Mouse (Mus musculus): ENCODE results near the gene Snapc3.

The Snapc3 gene

DNA sequence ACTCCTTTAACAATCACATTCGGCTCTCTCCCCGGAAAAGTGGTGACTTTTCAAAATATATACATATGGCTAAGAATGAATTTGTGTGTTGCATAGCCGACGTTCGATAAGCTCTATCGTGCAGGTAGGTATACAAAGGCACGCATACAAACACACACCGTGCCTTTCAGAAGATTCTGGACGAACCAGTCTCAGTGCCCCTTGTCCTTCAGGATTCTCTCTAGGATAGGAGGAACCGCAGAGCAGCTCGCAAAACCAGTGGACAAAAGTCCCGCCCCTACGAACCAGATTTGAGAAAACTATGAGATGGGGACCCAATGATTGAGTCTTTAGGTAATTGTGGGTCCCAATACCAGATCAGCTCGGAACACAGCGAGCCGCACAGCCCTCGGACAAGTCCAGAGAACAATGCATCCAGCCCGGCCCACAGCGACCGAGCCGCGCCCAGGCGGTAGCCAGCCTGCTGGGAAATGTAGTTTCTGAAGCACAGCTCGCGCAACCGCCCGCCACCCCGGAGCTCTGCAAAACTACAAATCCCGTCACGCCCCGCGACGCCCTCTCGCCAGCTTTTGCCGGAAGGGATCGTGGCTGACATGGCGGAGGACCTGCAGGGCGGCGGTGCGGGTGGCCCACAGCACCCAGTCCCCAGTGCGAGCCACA is at the start of gene Snapc3:
Gene Snapc3 (plus strand): TSS at position 565 of the 660 bp plus-strand sequence.
- in situ Hi-C loops (cut with MboI, MseI), result loop anchor here (5.0 kb wide), 1 partner anchor 95 kb away; the partner anchor contains the start of gene Ttc39b

DNA sequence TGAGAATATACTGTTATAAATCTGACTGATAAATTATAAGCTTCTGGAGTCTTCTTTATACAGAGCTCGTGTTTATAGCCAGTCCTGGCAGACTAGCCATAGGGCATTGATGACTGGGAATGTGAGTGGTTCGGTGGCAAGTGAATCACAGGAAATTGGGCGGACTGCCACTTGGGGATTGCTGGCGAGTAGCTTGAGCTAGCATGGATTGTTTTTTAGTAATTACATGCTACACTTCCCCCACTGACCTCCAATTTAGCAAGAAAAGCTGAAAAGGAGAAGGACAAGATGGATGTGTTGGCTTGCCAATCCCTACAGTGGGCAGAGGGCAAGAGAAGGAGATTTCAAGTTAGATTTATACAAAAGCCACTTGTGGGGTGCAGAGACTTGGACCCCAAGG is 44.1 kb upstream of the Snapc3 start:
- in situ Hi-C loops (cut with MboI, MseI), result no loop called here

DNA sequence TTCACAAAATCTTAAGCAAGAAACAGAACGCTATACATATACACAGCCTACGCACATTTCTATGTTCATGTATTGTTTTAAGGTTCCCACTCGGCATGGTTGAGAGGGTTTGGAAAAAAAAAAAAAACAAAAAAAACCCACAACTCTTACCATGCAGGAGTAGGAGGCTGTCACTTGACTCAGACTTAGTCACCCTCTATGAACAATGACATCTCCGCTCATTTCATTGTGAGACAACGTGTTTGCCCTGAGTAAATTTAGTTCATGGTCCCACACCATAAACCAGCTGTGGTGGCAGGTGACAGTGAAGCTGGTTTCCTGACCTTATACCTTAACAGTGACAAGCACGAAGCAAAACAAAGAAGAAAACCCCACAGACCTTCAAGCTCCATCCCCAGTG is 41.9 kb upstream of the Snapc3 start:
- in situ Hi-C loops (cut with MboI, MseI), result no loop called here

DNA sequence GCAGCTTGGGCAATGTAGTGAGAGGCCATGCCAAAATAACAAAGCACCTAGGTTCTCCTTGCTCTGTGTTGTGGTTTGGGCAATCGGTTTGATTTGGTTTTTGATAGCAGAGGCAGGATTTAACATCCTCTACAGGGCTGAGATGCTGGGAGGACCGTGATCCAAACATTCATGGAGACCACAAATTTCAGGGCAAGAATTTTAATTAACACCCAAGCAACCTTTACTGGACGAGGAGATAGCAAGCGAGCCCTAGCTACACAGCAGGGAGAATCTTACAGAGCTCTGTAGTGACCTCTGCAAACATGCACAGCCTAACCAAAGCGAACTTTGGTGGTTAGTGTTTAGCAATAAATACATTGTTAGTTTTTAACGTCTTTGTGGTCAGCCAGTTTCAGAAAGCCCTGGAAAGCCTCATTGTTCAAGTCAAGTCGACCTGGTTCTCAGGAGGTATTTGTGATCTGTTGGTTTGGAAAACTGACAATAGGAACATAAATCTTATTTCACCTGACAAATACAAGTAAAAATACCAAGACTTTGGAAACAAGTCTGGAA is 41.0 kb upstream of the Snapc3 start:
- in situ Hi-C loops (cut with MboI, MseI), result no loop called here

DNA sequence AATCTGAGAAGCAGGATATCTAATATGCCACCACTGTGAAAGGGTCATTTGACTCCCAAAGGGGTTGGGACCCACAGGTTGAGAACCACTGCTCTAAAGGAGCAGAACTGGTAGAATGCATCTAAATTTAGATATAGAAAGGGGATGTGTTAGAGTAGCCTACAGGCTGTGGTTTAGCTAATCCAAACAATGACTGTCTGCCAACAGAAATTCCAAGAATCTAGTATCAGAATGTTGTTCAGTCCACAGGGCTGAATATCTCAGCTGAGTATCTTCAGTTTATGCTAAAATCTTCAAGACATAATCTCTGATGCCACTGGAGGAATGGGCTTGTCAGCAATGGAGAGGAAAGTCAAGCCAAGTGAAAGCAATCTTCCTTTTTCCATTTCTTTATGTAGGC is 38.5 kb upstream of the Snapc3 start:
- in situ Hi-C loops (cut with MboI, MseI), result no loop called here

DNA sequence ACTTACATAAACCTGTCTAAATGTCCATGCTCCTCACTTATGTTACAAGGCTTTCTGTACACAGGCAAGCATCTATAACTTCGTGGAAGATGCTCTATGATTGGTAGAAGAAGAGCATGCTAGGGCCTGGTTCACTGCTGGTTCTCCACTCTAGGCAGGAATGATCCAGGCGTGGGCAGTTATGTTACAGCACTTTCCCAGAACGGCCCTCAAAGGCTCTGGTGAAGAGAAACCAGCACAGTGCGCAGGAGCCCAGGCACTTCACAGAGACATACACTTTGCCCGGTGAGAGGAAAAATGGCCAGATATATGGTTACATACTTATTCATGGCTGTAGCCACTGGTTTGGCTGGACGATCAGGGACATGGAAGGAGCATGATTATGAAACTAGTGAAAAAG is 37.8 kb upstream of the Snapc3 start:
- in situ Hi-C loops (cut with MboI, MseI), result no loop called here

DNA sequence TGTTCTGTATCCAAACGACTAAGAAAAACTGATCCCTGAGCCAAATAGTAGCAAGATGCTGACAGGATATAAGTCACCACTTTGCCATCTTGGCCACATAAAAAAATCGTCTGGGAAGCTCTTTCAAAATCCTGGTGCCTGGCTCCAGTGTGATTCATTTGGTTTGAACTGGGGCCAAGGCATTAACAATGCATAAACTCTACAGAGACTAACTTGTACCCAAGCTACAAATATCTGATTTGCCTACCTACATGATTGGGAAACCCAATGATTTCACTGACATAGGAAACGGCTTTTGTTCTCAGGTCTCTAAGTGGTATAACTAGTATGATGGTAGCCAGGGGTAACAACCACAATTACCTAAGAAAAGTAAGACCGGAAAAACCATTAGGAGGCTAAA is 37.3 kb upstream of the Snapc3 start:
- in situ Hi-C loops (cut with MboI, MseI), result no loop called here

DNA sequence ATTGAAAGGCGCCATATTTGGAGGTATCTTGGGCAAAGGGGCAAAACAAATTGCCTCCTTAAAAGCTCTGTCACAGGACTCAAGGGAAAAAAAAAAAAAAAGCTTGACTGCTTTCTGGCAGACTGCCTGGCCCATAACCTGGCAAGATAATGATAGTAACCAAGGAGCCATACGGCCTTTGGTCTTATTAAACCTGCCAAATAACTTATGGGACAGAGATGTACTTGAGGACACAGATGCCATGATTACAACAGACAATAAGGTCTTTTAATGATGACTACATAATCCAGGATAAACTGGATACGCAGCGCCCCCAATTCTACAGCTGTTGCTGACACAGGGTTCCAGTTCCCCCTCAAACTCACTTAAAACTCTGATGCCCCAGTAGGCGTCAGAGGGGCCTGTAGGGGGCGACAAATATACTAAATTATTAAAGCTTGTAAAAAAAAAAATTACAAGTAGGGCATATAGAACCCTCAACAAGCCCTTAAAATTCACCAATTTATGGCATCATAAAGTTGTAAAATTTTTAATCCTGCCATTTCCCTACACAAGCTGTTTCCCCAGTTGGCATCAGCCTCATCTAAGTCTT is 33.5 kb upstream of the Snapc3 start:
- in situ Hi-C loops (cut with MboI, MseI), result no loop called here

DNA sequence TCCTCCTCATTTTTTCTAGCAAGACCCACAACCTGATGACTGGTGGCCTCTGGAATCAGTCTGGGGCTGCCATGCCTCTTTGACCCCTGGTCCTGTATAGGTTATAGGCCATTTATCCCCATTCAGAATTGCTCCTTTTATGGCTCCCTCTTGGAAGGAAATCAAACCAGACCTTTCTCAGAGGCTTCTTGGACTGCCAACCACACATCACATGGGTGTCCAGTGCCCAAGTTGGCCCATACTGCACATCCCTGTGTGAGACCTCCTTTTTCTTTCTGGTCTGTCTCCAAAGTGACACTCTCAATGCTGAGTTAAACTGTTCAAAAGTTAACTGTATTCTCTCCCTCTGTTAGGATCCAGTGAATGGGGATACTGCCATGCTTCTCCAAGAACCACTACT is 32.4 kb upstream of the Snapc3 start:
- in situ Hi-C loops (cut with MboI, MseI), result no loop called here

DNA sequence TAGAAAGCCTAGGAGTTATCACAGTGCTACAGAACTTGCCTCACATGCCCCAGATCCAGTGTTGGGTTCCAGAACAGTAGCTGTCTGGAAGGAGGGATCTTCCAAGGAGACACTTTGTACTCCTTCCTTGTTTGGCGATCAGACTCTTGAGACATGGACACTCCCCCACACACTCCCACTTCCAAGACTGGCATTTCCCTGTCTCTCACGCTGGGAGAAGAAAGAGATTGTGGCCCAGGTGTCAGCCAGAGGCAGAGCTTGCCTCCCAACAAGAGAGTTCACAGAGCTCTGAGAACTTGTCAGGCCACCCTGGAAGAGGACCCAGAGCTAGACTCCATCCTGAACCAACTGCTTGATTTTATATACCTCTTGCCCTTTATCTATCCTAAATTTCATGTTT is 27.0 kb upstream of the Snapc3 start:
- in situ Hi-C loops (cut with MboI, MseI), result no loop called here

DNA sequence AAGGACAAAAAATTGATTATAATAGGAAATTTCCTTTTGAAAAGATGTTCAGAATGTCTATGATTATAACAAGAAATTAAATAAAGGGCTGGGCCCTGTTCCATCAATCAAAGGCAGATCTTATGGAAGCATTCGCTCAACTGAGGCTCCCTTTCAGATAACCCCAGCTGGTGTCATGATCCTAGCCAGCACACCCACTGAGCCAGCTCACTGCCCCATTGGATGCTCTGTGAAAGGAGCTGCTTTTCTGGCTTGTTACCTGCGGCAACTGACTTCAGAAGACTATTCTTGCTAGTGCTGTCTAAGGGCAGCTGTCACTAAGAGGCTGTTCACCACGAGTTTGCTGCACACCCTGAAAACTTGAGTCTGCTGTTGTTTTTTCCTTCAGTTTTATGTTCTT is 25.6 kb upstream of the Snapc3 start:
- in situ Hi-C loops (cut with MboI, MseI), result no loop called here

DNA sequence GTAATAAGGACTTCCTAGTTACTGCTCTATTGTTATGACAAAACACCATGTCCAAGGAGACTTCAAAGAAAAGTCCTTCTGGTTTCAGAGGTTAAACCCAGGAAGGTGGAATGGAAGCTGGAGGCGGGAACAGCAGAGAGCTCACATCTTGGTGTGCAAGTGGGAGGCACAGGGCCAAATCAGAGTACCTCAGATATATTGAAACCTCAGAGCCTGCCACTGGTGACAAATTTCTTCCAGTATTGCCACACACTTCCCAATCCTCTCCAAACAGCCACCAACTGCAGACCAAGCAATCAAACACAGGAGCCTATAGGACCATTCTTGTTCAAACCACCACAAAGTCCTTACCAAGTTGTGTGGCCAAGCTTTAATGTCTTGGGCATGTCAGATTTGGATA is 23.8 kb upstream of the Snapc3 start:
- in situ Hi-C loops (cut with MboI, MseI), result no loop called here

DNA sequence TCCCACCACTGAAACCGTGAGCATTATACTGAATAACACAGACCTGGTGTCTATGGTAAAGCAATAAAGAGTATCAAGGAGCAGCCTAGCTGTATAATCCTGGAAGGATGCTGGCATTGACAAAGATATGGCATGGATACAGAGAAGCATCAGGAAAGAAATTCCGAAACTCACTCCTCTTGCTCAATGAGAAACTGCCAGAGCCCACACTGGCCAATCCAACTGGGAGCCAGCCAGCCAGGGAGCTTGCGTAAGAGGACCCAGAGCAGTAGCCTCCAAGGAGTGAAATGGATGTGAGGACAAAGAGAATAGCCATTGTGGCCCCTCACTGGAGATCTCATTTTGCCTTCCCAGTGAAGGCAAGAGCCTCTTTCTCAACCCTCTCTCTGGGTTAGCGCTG is 21.2 kb upstream of the Snapc3 start:
- in situ Hi-C loops (cut with MboI, MseI), result no loop called here

DNA sequence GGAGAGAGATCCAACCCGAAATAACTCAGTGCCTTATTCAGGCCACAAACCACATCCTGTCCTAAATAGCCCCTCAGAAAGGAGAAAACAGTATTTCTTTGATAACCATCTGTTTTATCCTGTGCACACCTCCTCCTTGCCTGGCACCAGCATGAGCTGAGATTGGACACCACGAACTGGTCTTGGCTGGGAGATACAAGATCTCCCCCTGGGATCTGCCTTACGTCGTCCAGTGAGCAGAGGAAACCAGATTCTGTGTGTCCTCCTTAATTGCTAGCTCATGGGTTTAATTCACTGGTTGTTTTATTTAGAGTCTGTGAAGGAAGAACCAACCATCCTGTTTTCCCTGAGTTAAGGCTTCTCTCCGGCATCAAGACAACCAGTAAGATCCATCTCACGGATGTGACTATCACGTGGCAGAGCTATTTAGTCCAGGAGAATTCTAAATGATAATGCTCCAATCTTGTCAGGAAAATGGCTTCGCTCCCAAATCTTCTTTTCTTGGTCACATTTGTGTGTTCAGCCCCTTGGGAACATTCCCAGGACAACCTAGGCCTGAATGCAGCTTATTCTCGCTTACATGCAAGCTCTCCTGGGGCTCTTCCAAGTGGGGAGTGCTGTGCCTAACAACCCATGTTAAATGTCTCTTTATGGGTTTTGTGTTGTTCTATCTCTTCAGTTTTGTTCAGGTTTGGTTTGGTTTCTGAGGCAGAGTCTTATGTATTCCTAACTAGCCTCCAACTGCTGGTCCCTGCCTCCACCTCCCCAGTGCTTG is 20.3 kb upstream of the Snapc3 start:
- in situ Hi-C loops (cut with MboI, MseI), result no loop called here

DNA sequence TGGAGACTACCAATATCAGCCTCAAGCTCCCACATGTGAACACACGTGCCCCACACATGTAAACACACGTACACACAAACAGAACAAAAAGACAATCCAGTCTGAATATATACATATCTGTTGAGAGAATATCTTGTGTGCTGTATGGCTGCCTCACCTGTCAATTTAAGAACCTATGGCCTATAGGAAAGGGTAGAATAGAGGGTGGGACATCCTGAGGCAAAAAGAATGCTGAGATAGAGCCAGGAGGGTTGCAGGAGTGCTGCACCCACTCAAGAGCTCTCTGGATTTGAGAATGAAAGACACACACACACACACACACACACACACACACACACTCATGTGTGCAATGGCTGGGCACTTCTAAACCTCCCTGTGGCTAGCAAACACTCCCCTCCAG is 19.0 kb upstream of the Snapc3 start:
- in situ Hi-C loops (cut with MboI, MseI), result no loop called here

DNA sequence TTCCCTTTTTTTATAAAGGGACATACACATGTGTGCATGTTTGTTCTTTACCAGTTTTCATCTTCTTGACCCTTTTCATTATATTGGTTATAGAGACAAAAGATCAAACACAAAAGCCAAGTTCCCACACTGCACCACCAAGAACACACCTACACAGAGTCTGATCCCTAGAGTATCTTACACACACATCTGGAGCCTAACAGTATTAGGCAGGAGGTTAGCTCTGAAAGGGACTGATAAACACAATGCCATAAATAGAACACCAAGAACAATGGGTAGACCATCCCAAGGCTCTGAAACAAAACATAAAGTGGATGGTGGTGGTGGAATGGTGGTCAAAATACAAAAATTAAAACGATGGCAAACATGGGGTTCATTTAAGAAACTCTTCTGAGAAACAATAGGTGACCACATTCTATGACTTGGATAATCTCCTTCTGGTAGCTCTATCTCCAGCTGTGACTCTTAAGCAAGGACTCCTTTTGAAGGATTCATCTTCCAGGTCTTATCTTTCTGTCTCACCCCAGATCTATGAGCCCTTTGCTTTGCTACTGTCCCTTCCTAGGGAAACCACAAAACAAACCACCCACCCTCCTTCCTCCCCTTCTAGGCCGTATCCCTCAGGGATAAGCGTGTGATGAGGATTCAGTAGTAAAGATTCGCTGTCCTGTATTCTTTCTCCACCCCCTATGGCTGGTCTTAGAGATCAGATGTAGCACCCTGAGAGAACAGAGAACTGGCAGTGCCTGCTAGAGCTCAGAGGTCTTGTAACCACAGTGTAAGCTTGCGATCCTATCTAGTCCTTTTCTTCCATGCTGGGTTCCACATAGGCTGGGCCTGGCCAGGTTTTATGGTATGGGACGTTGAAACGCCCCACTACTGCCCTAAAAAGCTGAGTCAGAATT is 16.6 kb upstream of the Snapc3 start:
- in situ Hi-C loops (cut with MboI, MseI), result no loop called here

DNA sequence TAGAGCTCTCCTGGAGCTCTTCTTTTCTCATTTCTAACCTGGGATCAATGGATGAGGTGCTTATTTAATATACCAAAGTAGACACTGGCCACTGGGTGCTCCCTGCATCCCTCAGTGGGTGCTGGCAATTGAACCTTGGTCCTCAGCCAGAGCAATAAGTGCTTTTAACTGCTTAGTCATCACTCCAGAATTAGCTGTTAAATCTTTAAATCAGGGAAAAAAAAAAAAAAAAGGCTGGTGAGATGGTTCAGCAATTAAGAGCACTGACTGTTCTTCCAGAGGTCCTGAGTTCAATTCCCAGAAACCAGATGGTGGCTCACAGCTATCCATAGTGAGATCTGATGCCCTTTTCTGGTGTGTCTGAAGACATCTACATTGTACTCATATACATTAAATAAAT is 15.8 kb upstream of the Snapc3 start:
- in situ Hi-C loops (cut with MboI, MseI), result no loop called here

DNA sequence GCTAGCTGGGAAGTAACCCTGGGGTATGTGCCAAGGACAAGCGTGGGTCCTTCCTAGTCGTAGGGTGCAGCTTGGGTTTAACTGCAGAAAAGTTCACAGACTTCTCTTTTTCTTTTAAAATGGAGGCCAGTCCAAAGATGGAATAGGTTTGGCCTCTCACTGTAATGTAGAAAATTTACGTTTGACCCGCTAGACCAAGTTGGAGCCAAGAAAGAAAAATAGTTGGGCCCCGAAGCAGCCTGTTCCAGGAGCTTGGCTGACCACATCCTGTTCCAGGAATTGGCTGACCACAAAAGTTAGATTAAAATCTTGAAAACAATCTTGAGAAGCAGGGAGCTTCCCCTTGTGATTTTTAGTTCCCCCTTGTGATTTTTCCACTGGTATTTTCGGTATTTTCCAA is 9.8 kb upstream of the Snapc3 start:
- in situ Hi-C loops (cut with MboI, MseI), result no loop called here

DNA sequence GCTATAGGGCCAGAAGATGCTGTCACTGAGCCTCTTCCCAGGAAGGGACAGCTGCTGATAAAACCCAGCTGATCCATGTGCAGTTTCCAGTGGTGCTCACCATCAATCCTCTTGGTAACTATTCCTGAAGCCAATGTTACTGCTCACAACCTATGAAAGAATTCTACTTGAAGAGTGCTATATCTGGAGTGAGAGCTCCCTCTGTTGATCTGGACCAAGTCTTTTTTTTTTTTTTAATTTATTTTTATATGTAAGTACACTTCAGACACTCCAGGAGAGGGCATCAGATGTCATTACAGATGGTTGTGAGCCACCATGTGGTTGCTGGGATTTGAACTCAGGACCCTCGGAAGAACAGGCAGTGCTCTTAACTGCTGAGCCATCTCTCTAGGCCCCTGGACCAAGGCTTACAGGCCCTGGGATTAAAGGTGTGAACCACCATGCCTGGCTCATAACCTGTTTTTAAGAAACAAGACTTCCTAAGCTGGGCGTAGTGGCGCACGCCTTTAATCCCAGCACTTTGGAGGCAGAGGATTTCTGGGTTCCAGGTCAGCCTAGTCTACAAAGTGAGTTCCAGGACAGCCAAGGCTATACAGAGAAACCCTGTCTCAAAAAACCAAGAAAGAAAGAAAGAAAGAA is 7.5 kb upstream of the Snapc3 start:
- in situ Hi-C loops (cut with MboI, MseI), result no loop called here

DNA sequence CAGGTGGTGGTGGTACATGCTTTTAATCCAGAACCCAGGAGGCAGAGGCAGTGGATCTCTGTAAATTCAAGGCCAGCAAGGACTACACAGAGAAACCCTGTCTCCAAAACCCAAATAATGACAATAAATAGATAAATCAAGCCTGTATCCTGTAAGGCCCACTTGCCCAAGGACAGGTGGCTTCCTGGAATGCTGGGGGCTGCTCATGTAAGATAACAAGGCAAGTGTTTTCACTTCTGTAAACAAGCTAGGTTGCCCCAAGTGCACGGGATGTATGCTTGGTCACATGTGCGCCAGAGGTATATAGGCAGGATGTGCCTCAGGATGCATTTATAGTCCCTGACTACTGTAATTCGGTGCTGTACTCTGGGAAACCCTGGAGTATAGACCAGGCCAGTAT is 5.5 kb upstream of the Snapc3 start:
- in situ Hi-C loops (cut with MboI, MseI), result no loop called here

DNA sequence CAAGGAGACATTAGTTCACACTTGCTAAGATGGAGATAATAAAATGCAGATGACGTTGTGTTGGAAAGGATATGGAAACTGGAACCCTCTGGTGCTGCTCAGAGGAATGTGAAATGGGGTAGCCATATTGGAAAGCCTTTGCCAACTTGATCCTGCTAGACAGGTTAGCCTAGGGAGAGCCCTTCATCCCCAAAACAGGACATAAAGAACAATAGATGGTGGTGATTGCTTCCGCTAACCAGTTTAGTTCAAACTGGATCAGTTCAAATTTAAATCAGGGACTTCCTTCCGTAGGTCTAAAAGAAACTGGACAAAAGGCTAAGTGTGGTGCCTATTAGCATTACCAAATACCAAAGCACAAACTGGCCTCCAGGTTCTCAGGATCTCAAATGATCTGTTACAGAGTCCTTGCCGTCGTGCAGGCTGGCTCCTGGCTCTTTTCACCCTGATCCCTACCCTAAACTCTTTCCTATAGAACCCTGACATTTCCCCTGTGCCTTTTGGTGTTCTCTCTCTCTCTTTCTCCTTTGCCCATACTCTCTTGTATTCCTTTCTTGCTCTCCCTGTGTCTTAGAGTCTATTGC is 3.2 kb upstream of the Snapc3 start:
- in situ Hi-C loops (cut with MboI, MseI), result no loop called here

All from T-helper 2 cell (primary cell).